8 mouse cellular contexts compared by ENCODE assay signal in the genomic region with DNA sequence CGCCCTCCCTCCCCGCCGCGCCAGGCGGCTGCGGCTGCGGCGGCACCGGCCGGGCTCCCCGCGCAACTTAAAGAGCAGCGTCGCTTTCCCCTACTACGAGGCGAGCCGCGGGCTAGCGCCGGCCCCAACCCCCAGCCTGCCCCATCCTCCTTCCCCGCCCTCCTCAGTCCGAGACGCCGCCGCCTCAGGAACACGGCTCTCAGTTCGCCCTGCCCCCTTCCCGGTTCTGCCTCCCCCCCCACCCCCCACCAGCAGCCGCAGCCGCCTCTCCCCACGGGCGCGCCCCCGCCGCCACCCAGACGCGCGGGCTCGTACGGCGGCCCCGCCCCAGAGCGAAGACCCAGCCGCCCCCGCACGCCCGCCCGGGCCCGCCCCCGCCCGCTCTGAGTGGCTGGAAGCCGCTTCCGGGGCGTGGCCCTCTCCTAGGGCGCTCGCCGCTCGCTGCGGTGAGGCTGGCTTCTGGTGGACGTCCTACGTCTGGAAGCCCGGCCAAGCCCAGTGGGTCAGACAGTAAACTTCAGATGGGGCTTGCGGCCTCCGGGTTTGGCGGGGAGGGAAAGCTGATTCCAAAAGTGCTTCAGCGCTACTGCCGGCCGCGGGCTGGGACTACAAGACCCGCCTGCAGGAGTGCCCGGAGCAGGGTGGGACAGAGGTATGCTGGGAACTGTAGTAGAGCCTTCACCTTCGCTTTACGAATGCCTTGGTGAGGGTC. TPM values are rescaled to one million over a fixed set of nuclear protein-coding genes. Genes with fewer than 3 reads are reported as not detected.
DNase-seq lines count a peak whose midpoint lies in the region; ATAC-seq lines count a peak whose summit lies in the region.

Gene Ptpn12, minus strand, starts transcription at position 92 of the 712 bp plus-strand sequence.

- DNase-seq in CD4-positive helper T cell, adult 2 months (ENCODE audit: low read depth, low spot score): peak; percentile 95
- DNase-seq in brain, embryonic 18.5 days (ENCODE audit: low read depth, low spot score): peak; percentile 83
- DNase-seq in kidney, postnatal 10 days: peak; percentile 99
- peak; percentile 92 to 93 for DNase-seq in natural killer cell, adult 2 months (ENCODE audit: low spot score in 2 of 2)

- no peaks in the 10 kb centered on the region for H3K36me3 ChIP-seq in heart, embryonic 13.5 days
- H3K36me3 ChIP-seq in liver, embryonic 12.5 days: no peaks in the 10 kb centered on the region
- no peaks in the 10 kb centered on the region for H3K36me3 ChIP-seq in stomach, embryonic 15.5 days

- H3K27me3 ChIP-seq in heart, embryonic 13.5 days (replicated peaks): no peaks in the 10 kb centered on the region
- no peaks in the 10 kb centered on the region for H3K27me3 ChIP-seq in liver, embryonic 12.5 days (replicated peaks)
- H3K27me3 ChIP-seq in stomach, embryonic 15.5 days (replicated peaks): no peaks in the 10 kb centered on the region

- H3K27ac ChIP-seq in heart, embryonic 13.5 days (replicated peaks): peak within 1 kb of the TSS; percentile 99
- peak within 1 kb of the TSS; percentile 98 for H3K27ac ChIP-seq in liver, embryonic 12.5 days
- peak within 1 kb of the TSS; percentile 97 for H3K27ac ChIP-seq in stomach, embryonic 15.5 days

- WGBS in heart, embryonic 13.5 days: under 1% methylated on average over 63 of the region's 73 CpGs
- under 1% methylated on average over 60 of the region's 73 CpGs for WGBS in liver, embryonic 12.5 days (ENCODE audit: insufficient replicate concordance)
- under 1% methylated on average over 56 of the region's 73 CpGs for WGBS in stomach, embryonic 15.5 days

- H3K4me1 ChIP-seq in heart, embryonic 13.5 days: peaks cover 29% of the 10 kb centered on the region
- peaks cover 29% of the 10 kb centered on the region for H3K4me1 ChIP-seq in liver, embryonic 12.5 days
- 0 out of 2 replicates have a peak, but pooled peaks cover 6% of the 10 kb centered on the region for H3K4me1 ChIP-seq in stomach, embryonic 15.5 days

- peak; percentile 88 for ATAC-seq in erythroid progenitor cell, adult 5-6 weeks (replicated peaks; ENCODE audit: low FRiP score, poor library complexity, severe bottlenecking)
- peak; percentile 95 for ATAC-seq in heart, embryonic 13.5 days (ENCODE audit: extremely low read depth, insufficient number of reproducible peaks, low FRiP score, low TSS enrichment)
- peak; percentile 94 for ATAC-seq in liver, embryonic 12.5 days
- ATAC-seq in stomach, embryonic 15.5 days (ENCODE audit: insufficient read depth, low FRiP score, low read depth): peak; percentile 97

- H3K4me3 ChIP-seq in heart, embryonic 13.5 days: peak within 1 kb of the TSS; percentile 99
- H3K4me3 ChIP-seq in liver, embryonic 12.5 days: peak within 1 kb of the TSS; percentile 87
- peak within 1 kb of the TSS; percentile 94 for H3K4me3 ChIP-seq in stomach, embryonic 15.5 days (replicated peaks)

- peak within 1 kb of the TSS; percentile 99 for H3K9ac ChIP-seq in heart, embryonic 13.5 days
- peak within 1 kb of the TSS; percentile 95 for H3K9ac ChIP-seq in liver, embryonic 12.5 days
- H3K9ac ChIP-seq in stomach, embryonic 15.5 days: peak within 1 kb of the TSS; percentile 88

- peak within 1 kb of the TSS; percentile 79 for H3K4me2 ChIP-seq in heart, embryonic 13.5 days
- peak within 1 kb of the TSS; percentile 76 for H3K4me2 ChIP-seq in liver, embryonic 12.5 days
- H3K4me2 ChIP-seq in stomach, embryonic 15.5 days: peak within 1 kb of the TSS; percentile 62

- H3K9me3 ChIP-seq in heart, embryonic 13.5 days: no peaks in the 10 kb centered on the region
- H3K9me3 ChIP-seq in liver, embryonic 12.5 days (replicated peaks): no peaks in the 10 kb centered on the region
- H3K9me3 ChIP-seq in stomach, embryonic 15.5 days: no peaks in the 10 kb centered on the region

RNA-seq across cellular contexts. Expression of gene Ptpn12, which starts in this region (rescaled TPM):
- total RNA-seq in erythroid progenitor cell, adult 5-6 weeks (2015; ENCODE audit: low replicate concordance): 50.5 and 104 TPM in 2 replicates
- total RNA-seq in erythroid progenitor cell, adult 5-6 weeks (2017; ENCODE audit: low replicate concordance): 18.5 and 44.3 TPM in 2 replicates
- 16.8 and 17.2 TPM in 2 replicates for polyA plus RNA-seq in heart, embryonic 13.5 days (2015; fragmentation: Nextera tagmentation; extraction: Ambion mirVana)
- polyA plus RNA-seq in liver, embryonic 12.5 days (2016; fragmentation: Nextera tagmentation; extraction: Ambion mirVana): 16.9 and 17.1 TPM in 2 replicates
- 16.1 and 18.9 TPM in 2 replicates for polyA plus RNA-seq in stomach, embryonic 15.5 days (2015; fragmentation: Nextera tagmentation; extraction: Ambion mirVana)

Comparison
In these comparisons a context has a peak if more than half of its experiments do, and no peak if none do; other contexts are left out.
1. Peak in every context shown above with its lines: DNase-seq, ATAC-seq, H3K4me3 ChIP-seq and H3K27ac ChIP-seq.